Mouse (Mus musculus) midbrain, embryonic 12.5 days (tissue): ENCODE measurements at regions not wholly inside any gene's neighbourhood (a gene's known extent, or its start where the extent isn't known, plus 50 kb on each side); places are given as distances from the start of the nearest gene placed in this dataset.

Experiments
- ATAC-seq: fragments of 200-750 bp; cut with Nextera tagmentation; 2 replicates; pipeline ENCODE4 v1.8.0; 2017; ENCODE audit warnings: low read depth, moderate TSS enrichment, moderate library complexity; ENCODE audit not compliant: low FRiP score
- H3K27ac ChIP-seq: fragments of 300-500 bp; sonication (generic); replicated peaks from 2 replicates; pipeline ENCODE4 v1.5.1; 2016; ENCODE audit warnings: mild to moderate bottlenecking
- H3K27me3 ChIP-seq: fragments of 300-500 bp; sonication (generic); 2 replicates; pipeline ENCODE4 v1.6.1; 2016; ENCODE audit warnings: mild to moderate bottlenecking
- H3K36me3 ChIP-seq: fragments of 300-500 bp; sonication (generic); 2 replicates; pipeline ENCODE4 v1.6.1; 2016
- H3K4me1 ChIP-seq: fragments of 300-500 bp; sonication (generic); 2 replicates; pipeline ENCODE4 v1.6.1; 2016
- H3K4me2 ChIP-seq: fragments of 300-500 bp; sonication (generic); replicated peaks from 2 replicates; pipeline ENCODE4 v1.6.1; 2016; ENCODE audit warnings: mild to moderate bottlenecking, moderate library complexity
- H3K4me3 ChIP-seq: fragments of 300-500 bp; sonication (generic); 2 replicates; pipeline ENCODE4 v1.5.1; 2016; ENCODE audit warnings: mild to moderate bottlenecking
- H3K9ac ChIP-seq: fragments of 300-500 bp; sonication (generic); replicated peaks from 2 replicates; pipeline ENCODE4 v1.6.1; 2016; ENCODE audit warnings: mild to moderate bottlenecking, moderate library complexity
- H3K9me3 ChIP-seq: fragments of 300-500 bp; sonication (generic); 2 replicates; pipeline ENCODE4 v1.6.1; 2016; ENCODE audit warnings: mild to moderate bottlenecking
- WGBS: fragments of 180-500 bp; shearing (Covaris S2); methylation state at CpG from one replicate; pipeline ENCODE4 v1.1.7; 2016; 5-methylcytosine and 5-hydroxymethylcytosine counted together

DNA sequence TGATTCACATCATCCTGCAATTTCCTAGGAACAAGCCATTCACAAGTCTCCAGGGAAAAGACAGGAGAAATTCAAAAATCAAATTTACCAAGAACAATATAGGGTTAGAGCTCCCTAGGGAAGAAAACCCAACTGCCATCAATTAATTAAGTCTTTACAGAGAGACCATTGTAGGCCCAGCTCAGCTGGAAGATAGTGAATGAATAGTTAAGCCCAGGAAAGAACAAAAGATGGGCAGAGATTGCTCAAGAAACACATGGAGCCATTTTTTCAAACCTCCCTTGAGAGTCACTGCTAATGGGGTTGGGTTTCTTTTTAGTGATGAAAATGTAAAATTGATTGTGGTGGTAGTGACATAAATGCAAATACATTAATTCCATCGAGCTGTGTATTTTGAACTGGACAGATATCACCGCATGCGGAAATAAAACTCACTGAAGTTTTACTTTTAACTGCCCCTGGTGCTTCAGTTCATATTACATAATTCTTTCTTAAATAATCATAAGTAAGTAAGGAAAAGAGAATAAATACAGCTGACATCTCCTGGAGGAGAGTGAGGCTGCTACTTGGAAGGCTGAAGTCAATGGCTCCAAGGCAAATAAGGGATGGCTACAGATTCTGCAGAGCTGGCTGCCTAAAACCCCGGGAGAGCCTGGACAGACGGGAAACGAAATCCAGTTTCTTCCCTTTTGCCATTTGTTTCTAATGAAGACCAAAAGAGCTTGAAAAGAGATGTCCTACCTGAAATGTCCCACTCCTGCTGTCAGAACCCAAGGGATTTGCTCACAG is 106.5 kb downstream of the Fzd1 start:
- Histone ChIP-seq H3K36me3 (no peaks in the 10 kb centered on the region), H3K4me2 (no peak overlapping the region), H3K27ac (peak overlapping the region; percentile 64), H3K4me1 (peaks cover 22% of the 10 kb centered on the region), H3K27me3 (no peaks in the 10 kb centered on the region), H3K9ac (no peak overlapping the region), H3K9me3 (no peaks in the 10 kb centered on the region), H3K4me3 (no peak overlapping the region)
- peak; percentile 92 for ATAC-seq
- 45% methylated on average over 6 of the region's 6 CpGs for WGBS

DNA sequence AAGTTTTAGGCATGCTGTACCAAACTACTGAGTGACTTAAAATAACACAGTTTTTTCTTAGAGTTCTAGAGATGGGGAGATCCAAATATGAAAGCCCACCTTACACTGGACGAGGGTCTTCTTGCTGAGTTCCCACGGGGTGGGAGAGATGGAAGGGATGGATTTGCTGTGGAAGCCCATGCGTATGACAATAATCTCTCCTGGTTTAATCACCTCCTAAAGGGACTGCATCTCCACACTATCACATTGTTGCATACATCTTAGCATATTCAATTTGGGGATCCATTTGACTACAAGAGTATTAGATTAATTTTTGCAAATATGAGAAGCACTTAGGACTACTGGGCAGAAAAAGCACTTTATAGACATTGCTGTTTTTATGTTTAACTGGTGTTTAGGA is 107.1 kb downstream of the Fzd1 start:
- no peak overlapping the region for H3K4me2 ChIP-seq
- no peak overlapping the region for H3K9ac ChIP-seq
- WGBS: 48% methylated on average over 3 of the region's 3 CpGs
- H3K9me3 ChIP-seq: no peaks in the 10 kb centered on the region
- peak; percentile 67 for ATAC-seq
- no peaks in the 10 kb centered on the region for H3K27me3 ChIP-seq
- H3K4me3 ChIP-seq: no peak overlapping the region
- peaks cover 22% of the 10 kb centered on the region for H3K4me1 ChIP-seq
- no peaks in the 10 kb centered on the region for H3K36me3 ChIP-seq
- H3K27ac ChIP-seq: 0 out of 2 replicates have a peak overlapping the region, but pooled peaks have one; percentile 4

DNA sequence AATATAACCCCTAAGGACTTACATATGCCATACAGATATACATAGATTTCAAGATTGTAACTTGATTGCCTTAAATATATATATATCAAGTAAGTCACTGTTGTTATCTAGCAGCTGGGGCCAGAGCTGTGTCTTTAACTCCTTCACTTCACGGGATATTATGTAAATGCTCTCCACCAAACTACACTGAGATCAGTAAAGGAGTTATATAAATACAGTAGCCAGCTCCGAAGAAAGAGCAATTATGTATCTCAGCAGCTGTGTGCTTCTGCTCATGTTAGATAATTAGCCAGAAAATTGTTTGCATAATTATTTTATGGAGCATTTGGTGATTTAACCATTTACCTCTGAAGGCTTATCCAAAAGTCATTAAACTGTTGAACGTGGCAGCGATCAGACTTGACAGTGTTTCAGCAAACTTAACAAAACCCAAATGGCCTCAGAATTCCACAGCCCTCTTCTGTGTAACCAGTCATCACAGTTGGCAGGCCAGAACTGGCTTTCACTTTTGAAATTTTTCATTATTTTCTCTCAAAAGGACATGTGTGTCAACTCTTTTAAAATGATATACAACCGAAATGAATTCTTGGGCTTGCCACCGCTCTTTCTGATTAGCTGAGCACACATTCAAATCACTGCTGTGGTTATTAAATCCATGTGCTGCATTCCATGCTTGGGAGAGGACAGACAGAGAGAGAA is 107.8 kb downstream of the Fzd1 start:
- H3K9ac ChIP-seq: no peak overlapping the region
- no peak overlapping the region for H3K4me2 ChIP-seq
- ATAC-seq: no peak
- no peaks in the 10 kb centered on the region for H3K36me3 ChIP-seq
- H3K9me3 ChIP-seq: no peaks in the 10 kb centered on the region
- H3K27ac ChIP-seq: 0 out of 2 replicates have a peak overlapping the region, but pooled peaks have one; percentile 4
- peaks cover 22% of the 10 kb centered on the region for H3K4me1 ChIP-seq
- no peaks in the 10 kb centered on the region for H3K27me3 ChIP-seq
- 63% methylated on average over 6 of the region's 6 CpGs for WGBS
- H3K4me3 ChIP-seq: no peak overlapping the region

DNA sequence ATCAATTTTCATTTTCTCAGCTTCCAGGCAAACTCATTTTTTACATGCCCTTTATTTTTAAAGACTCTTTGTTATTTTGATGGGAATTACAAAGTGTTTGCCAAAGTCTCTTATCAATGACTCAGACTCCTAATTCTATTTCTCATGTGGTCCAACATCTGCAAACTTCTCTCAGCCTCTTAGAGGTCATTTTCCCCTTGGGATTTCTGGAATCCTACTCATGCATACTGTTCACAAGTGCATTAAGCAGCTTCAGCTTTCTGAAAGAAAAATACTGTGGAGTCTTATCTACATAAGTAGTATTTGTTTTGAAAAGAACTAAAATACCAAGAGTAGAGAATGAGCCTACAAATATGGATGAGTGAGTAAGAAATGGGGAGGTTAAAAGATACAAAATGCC is 116.8 kb downstream of the Fzd1 start:
- Histone ChIP-seq H3K4me1 (no peaks in the 10 kb centered on the region), H3K9me3 (no peaks in the 10 kb centered on the region), H3K4me2 (no peak overlapping the region), H3K9ac (no peak overlapping the region), H3K27ac (no peak overlapping the region), H3K4me3 (no peak overlapping the region), H3K27me3 (no peaks in the 10 kb centered on the region), H3K36me3 (no peaks in the 10 kb centered on the region)
- no peak for ATAC-seq

GRCm38 (mm10) chr5:4633763-4634162 is 124.1 kb downstream of the Fzd1 start:
- Histone ChIP-seq H3K27ac (no peak overlapping the region), H3K4me2 (no peak overlapping the region), H3K36me3 (no peaks in the 10 kb centered on the region), H3K4me1 (no peaks in the 10 kb centered on the region), H3K4me3 (no peak overlapping the region), H3K9me3 (no peaks in the 10 kb centered on the region), H3K9ac (no peak overlapping the region), H3K27me3 (0 out of 2 replicates have a peak, but pooled peaks cover 3% of the 10 kb centered on the region)
- 81% methylated on average over 3 of the region's 3 CpGs for WGBS
- no peak for ATAC-seq

- H3K27me3 ChIP-seq: no peaks in the 10 kb centered on the region
- no peaks in the 10 kb centered on the region for H3K4me1 ChIP-seq
- WGBS: 86% methylated on average over 6 of the region's 6 CpGs
- no peaks in the 10 kb centered on the region for H3K9me3 ChIP-seq
- no peak overlapping the region for H3K4me2 ChIP-seq
- no peak overlapping the region for H3K4me3 ChIP-seq
- ATAC-seq: no peak
- H3K36me3 ChIP-seq: no peaks in the 10 kb centered on the region
- no peak overlapping the region for H3K27ac ChIP-seq
- no peak overlapping the region for H3K9ac ChIP-seq
Measured at GRCm38 (mm10) chr5:4625206-4625605, 132.6 kb downstream of the Fzd1 start.

GRCm38 (mm10) chr5:4623625-4624024 is 134.2 kb downstream of the Fzd1 start:
- no peak overlapping the region for H3K27ac ChIP-seq
- H3K4me3 ChIP-seq: no peak overlapping the region
- H3K4me2 ChIP-seq: no peak overlapping the region
- no peak for ATAC-seq
- H3K9ac ChIP-seq: no peak overlapping the region
- H3K36me3 ChIP-seq: no peaks in the 10 kb centered on the region
- WGBS: 76% methylated on average over 4 of the region's 4 CpGs
- H3K4me1 ChIP-seq: no peaks in the 10 kb centered on the region
- H3K27me3 ChIP-seq: no peaks in the 10 kb centered on the region
- H3K9me3 ChIP-seq: no peaks in the 10 kb centered on the region

GRCm38 (mm10) chr5:4620513-4621210 is 137.2 kb downstream of the Fzd1 start:
- H3K27ac ChIP-seq: no peak overlapping the region
- H3K4me1 ChIP-seq: no peaks in the 10 kb centered on the region
- no peaks in the 10 kb centered on the region for H3K9me3 ChIP-seq
- 77% methylated on average over 4 of the region's 4 CpGs for WGBS
- H3K4me3 ChIP-seq: no peak overlapping the region
- H3K36me3 ChIP-seq: no peaks in the 10 kb centered on the region
- H3K27me3 ChIP-seq: no peaks in the 10 kb centered on the region
- ATAC-seq: no peak
- H3K4me2 ChIP-seq: no peak overlapping the region
- no peak overlapping the region for H3K9ac ChIP-seq

DNA sequence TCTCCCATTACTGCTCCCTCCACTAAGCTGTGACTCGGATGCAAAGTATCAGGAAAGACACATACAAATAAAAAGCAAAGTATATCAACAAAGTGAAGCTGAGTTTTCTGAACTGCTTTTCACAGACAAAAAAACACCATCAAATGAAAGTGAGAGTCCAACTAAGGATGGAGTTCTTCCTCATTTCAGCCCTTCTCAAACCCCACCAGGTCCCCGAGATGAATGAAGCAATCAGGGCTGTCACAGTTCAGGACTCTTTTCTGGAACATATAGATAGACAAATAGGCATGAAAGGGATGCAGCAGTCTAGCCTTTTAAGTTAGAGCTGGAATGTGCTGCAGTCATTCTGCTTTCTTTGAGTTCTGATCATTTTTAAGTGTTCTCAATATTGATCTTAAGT is 142.6 kb downstream of the Fzd1 start:
- Histone ChIP-seq H3K9ac (no peak overlapping the region), H3K27ac (no peak overlapping the region), H3K9me3 (no peaks in the 10 kb centered on the region), H3K4me1 (no peaks in the 10 kb centered on the region), H3K36me3 (no peaks in the 10 kb centered on the region), H3K4me3 (no peak overlapping the region), H3K4me2 (no peak overlapping the region), H3K27me3 (no peaks in the 10 kb centered on the region)
- WGBS: 88% methylated on average over 2 of the region's 2 CpGs
- no peak for ATAC-seq

- Histone ChIP-seq H3K9ac (no peak overlapping the region), H3K4me1 (no peaks in the 10 kb centered on the region), H3K27ac (no peak overlapping the region), H3K36me3 (no peaks in the 10 kb centered on the region), H3K27me3 (no peaks in the 10 kb centered on the region), H3K9me3 (no peaks in the 10 kb centered on the region), H3K4me2 (no peak overlapping the region), H3K4me3 (no peak overlapping the region)
- WGBS: 89% methylated on average over 3 of the region's 3 CpGs
- ATAC-seq: no peak
Measured at GRCm38 (mm10) chr5:4597471-4597870, 160.4 kb downstream of the Fzd1 start.

- no peak for ATAC-seq
- 81% methylated on average over 2 of the region's 2 CpGs for WGBS
- H3K9ac ChIP-seq: no peak overlapping the region
- H3K9me3 ChIP-seq: no peaks in the 10 kb centered on the region
- H3K4me2 ChIP-seq: no peak overlapping the region
- no peak overlapping the region for H3K27ac ChIP-seq
- no peaks in the 10 kb centered on the region for H3K4me1 ChIP-seq
- H3K4me3 ChIP-seq: no peak overlapping the region
- no peaks in the 10 kb centered on the region for H3K27me3 ChIP-seq
- no peaks in the 10 kb centered on the region for H3K36me3 ChIP-seq
Measured at GRCm38 (mm10) chr5:4595010-4595409, 162.8 kb downstream of the Fzd1 start.

- Histone ChIP-seq H3K4me2 (no peak overlapping the region), H3K27ac (no peak overlapping the region), H3K9ac (no peak overlapping the region), H3K4me1 (no peaks in the 10 kb centered on the region), H3K4me3 (no peak overlapping the region), H3K27me3 (no peaks in the 10 kb centered on the region), H3K9me3 (no peaks in the 10 kb centered on the region), H3K36me3 (no peaks in the 10 kb centered on the region)
- ATAC-seq: no peak
- WGBS: 85% methylated on average over 2 of the region's 2 CpGs
Measured at GRCm38 (mm10) chr5:4594562-4594961, 163.3 kb downstream of the Fzd1 start.
